Mouse (Mus musculus): ENCODE data around the gene Fasl. TPM values are rescaled to one million over a fixed set of nuclear protein-coding genes. Genes with fewer than 3 reads are reported as not detected.

Fasl gene
- 0.36 and 0.47 TPM in 2 replicates for polyA plus RNA-seq (2012; rRNA removed)

GRCm38 (mm10) chr1:161788339-161788738 lies at the start of gene Fasl:
Gene Fasl, minus strand, starts transcription at chr1:161788495.
- H3K4me1 ChIP-seq (ENCODE audit: control insufficient read depth, insufficient read depth, low read length) = no peaks in the 10 kb centered on the region
- H3K4me3 ChIP-seq (replicated peaks; ENCODE audit: insufficient read depth, low read depth, low read length) = no peak within 1 kb of the TSS
- no peak within 1 kb of the TSS for H3K27ac ChIP-seq (ENCODE audit: insufficient read depth, low read length)
- no peaks in the 10 kb centered on the region for H3K27me3 ChIP-seq (ENCODE audit: control insufficient read depth, insufficient read depth, low read length)
- TF ChIP-seq CTCF (IDR thresholded peaks at IDR 0.05; ENCODE audit: borderline replicate concordance, insufficient read depth, low read depth, low read length) = no peak
- no peak for TF ChIP-seq POLR2A (IDR thresholded peaks at IDR 0.05; ENCODE audit: borderline replicate concordance, insufficient read depth, low read length)
- 91% methylated on average over 9 of the region's 9 CpGs for WGBS
- no peak for DNase-seq

GRCm38 (mm10) chr1:161826677-161827076 lies 38.4 kb upstream of the Fasl start:
- H3K27me3 ChIP-seq (ENCODE audit: control insufficient read depth, insufficient read depth, low read length) = no peaks in the 10 kb centered on the region
- H3K4me1 ChIP-seq (ENCODE audit: control insufficient read depth, insufficient read depth, low read length) = no peaks in the 10 kb centered on the region
- no peak overlapping the region for H3K4me3 ChIP-seq (replicated peaks; ENCODE audit: insufficient read depth, low read depth, low read length)
- no peak for DNase-seq
- TF ChIP-seq CTCF (IDR thresholded peaks at IDR 0.05; ENCODE audit: borderline replicate concordance, insufficient read depth, low read depth, low read length) (no peak), POLR2A (IDR thresholded peaks at IDR 0.05; ENCODE audit: borderline replicate concordance, insufficient read depth, low read length) (no peak)
- WGBS = 93% methylated on average over 2 of the region's 2 CpGs
- H3K27ac ChIP-seq (ENCODE audit: insufficient read depth, low read length) = no peak overlapping the region

DNA sequence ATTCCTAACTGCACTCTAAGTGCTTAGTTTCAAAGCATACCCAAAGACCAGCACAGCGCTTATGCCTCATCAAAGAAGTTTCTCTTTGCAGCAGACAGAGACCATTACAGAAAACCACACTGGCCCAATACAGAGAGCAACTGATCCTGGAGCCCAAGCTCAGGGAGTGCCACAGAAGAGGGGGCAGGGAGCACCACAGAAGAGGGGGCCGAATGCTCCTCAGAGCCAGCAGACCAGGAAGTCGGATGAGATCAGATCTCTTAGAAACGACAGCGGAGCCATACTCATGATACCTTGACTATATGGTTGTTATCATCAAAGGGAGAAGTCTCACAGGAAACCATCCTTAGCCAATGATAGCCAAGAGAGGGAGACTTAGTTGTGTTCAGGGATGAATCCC lies 21.1 kb upstream of the Fasl start:
- Histone ChIP-seq H3K27ac (ENCODE audit: insufficient read depth, low read length) (no peak overlapping the region), H3K4me3 (replicated peaks; ENCODE audit: insufficient read depth, low read depth, low read length) (no peak overlapping the region), H3K27me3 (ENCODE audit: control insufficient read depth, insufficient read depth, low read length) (no peaks in the 10 kb centered on the region), H3K4me1 (ENCODE audit: control insufficient read depth, insufficient read depth, low read length) (no peaks in the 10 kb centered on the region)
- WGBS = 92% methylated on average over 5 of the region's 5 CpGs
- no peak for DNase-seq
- TF ChIP-seq CTCF (IDR thresholded peaks at IDR 0.05; ENCODE audit: borderline replicate concordance, insufficient read depth, low read depth, low read length) = no peak
- no peak for TF ChIP-seq POLR2A (IDR thresholded peaks at IDR 0.05; ENCODE audit: borderline replicate concordance, insufficient read depth, low read length)

DNA sequence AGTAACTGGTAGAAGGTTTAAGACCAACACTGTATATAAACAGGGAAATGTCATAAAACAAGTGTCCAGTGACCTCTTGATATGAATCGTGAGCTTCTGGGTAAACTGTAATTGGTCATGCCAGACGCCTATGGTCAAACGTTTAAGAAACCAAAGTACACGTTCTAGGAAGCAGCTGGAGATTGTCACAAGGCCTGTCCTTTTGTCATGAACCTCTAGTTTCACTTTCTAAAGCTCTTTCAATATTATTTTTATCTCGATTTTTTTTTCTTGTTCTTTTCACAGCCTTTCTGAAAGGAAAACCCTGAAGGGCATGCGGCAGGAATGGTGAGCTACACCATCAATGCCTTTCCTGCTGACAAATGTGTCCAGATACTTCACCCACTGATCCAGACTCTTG lies 20.7 kb upstream of the Fasl start:
- 75% methylated on average over 6 of the region's 6 CpGs for WGBS
- Histone ChIP-seq H3K27me3 (ENCODE audit: control insufficient read depth, insufficient read depth, low read length) (no peaks in the 10 kb centered on the region), H3K27ac (ENCODE audit: insufficient read depth, low read length) (no peak overlapping the region), H3K4me1 (ENCODE audit: control insufficient read depth, insufficient read depth, low read length) (no peaks in the 10 kb centered on the region), H3K4me3 (replicated peaks; ENCODE audit: insufficient read depth, low read depth, low read length) (no peak overlapping the region)
- no peak for DNase-seq
- TF ChIP-seq CTCF (IDR thresholded peaks at IDR 0.05; ENCODE audit: borderline replicate concordance, insufficient read depth, low read depth, low read length) (no peak), POLR2A (IDR thresholded peaks at IDR 0.05; ENCODE audit: borderline replicate concordance, insufficient read depth, low read length) (no peak)

GRCm38 (mm10) chr1:161804541-161804971 lies 16.3 kb upstream of the Fasl start:
- Histone ChIP-seq H3K4me3 (replicated peaks; ENCODE audit: insufficient read depth, low read depth, low read length) (no peak overlapping the region), H3K4me1 (ENCODE audit: control insufficient read depth, insufficient read depth, low read length) (no peaks in the 10 kb centered on the region), H3K27ac (ENCODE audit: insufficient read depth, low read length) (no peak overlapping the region), H3K27me3 (ENCODE audit: control insufficient read depth, insufficient read depth, low read length) (no peaks in the 10 kb centered on the region)
- WGBS = 91% methylated on average over 8 of the region's 8 CpGs
- TF ChIP-seq POLR2A (IDR thresholded peaks at IDR 0.05; ENCODE audit: borderline replicate concordance, insufficient read depth, low read length) (no peak), CTCF (IDR thresholded peaks at IDR 0.05; ENCODE audit: borderline replicate concordance, insufficient read depth, low read depth, low read length) (no peak)
- DNase-seq = no peak

GRCm38 (mm10) chr1:161801321-161801720 lies 13.0 kb upstream of the Fasl start:
- no peaks in the 10 kb centered on the region for H3K4me1 ChIP-seq (ENCODE audit: control insufficient read depth, insufficient read depth, low read length)
- no peak overlapping the region for H3K4me3 ChIP-seq (replicated peaks; ENCODE audit: insufficient read depth, low read depth, low read length)
- 78% methylated on average over 2 of the region's 2 CpGs for WGBS
- no peak for DNase-seq
- H3K27ac ChIP-seq (ENCODE audit: insufficient read depth, low read length) = no peak overlapping the region
- H3K27me3 ChIP-seq (ENCODE audit: control insufficient read depth, insufficient read depth, low read length) = no peaks in the 10 kb centered on the region
- TF ChIP-seq CTCF (IDR thresholded peaks at IDR 0.05; ENCODE audit: borderline replicate concordance, insufficient read depth, low read depth, low read length) (no peak), POLR2A (IDR thresholded peaks at IDR 0.05; ENCODE audit: borderline replicate concordance, insufficient read depth, low read length) (no peak)

GRCm38 (mm10) chr1:161800256-161800655 lies 12.0 kb upstream of the Fasl start:
- no peak overlapping the region for H3K4me3 ChIP-seq (replicated peaks; ENCODE audit: insufficient read depth, low read depth, low read length)
- no peak overlapping the region for H3K27ac ChIP-seq (ENCODE audit: insufficient read depth, low read length)
- no peaks in the 10 kb centered on the region for H3K27me3 ChIP-seq (ENCODE audit: control insufficient read depth, insufficient read depth, low read length)
- TF ChIP-seq POLR2A (IDR thresholded peaks at IDR 0.05; ENCODE audit: borderline replicate concordance, insufficient read depth, low read length) = no peak
- TF ChIP-seq CTCF (IDR thresholded peaks at IDR 0.05; ENCODE audit: borderline replicate concordance, insufficient read depth, low read depth, low read length) = no peak
- no peak for DNase-seq
- no peaks in the 10 kb centered on the region for H3K4me1 ChIP-seq (ENCODE audit: control insufficient read depth, insufficient read depth, low read length)

GRCm38 (mm10) chr1:161799791-161800190 lies 11.5 kb upstream of the Fasl start:
- TF ChIP-seq CTCF (IDR thresholded peaks at IDR 0.05; ENCODE audit: borderline replicate concordance, insufficient read depth, low read depth, low read length) (no peak), POLR2A (IDR thresholded peaks at IDR 0.05; ENCODE audit: borderline replicate concordance, insufficient read depth, low read length) (no peak)
- Histone ChIP-seq H3K4me1 (ENCODE audit: control insufficient read depth, insufficient read depth, low read length) (no peaks in the 10 kb centered on the region), H3K27ac (ENCODE audit: insufficient read depth, low read length) (no peak overlapping the region), H3K4me3 (replicated peaks; ENCODE audit: insufficient read depth, low read depth, low read length) (no peak overlapping the region), H3K27me3 (ENCODE audit: control insufficient read depth, insufficient read depth, low read length) (no peaks in the 10 kb centered on the region)
- no peak for DNase-seq

Measured in cerebellum, adult 2 months (tissue).